Mouse (Mus musculus): Measurements from ENCODE around the gene Gng4. TPM values are rescaled to one million over a fixed set of nuclear protein-coding genes. Genes with fewer than 3 reads are reported as not detected.
"Not testable (repeated sequence)": the region's sequence is repeated elsewhere in the genome, so short reads cannot be mapped to it uniquely, and the experiment has no call there.

Gng4 gene
- polyA plus RNA-seq, 1 experiment from 2014 or later, result 62.3 TPM

GRCm38 (mm10) chr13:13784981-13785783 lies 1.3 kb downstream of the Gng4 start:
- under 1% methylated on average over 30 of the region's 30 CpGs for WGBS
- peak overlapping the region; percentile 68 for H3K9ac ChIP-seq
- H3K27me3 ChIP-seq (replicated peaks), result 0 out of 2 replicates have a peak, but pooled peaks cover 5% of the 10 kb centered on the region
- peak; percentile 25 for ATAC-seq (replicated peaks)
- peak overlapping the region; percentile 40; the same call in 1 of the 2 replicates for H3K27ac ChIP-seq
- no peaks in the 10 kb centered on the region for H3K36me3 ChIP-seq (replicated peaks)
- H3K9me3 ChIP-seq, result no peaks in the 10 kb centered on the region
- peak overlapping the region; percentile 78 for H3K4me3 ChIP-seq
- H3K4me1 ChIP-seq, result peaks cover 26% of the 10 kb centered on the region
- peak overlapping the region; percentile 88 for H3K4me2 ChIP-seq

GRCm38 (mm10) chr13:13786971-13787370 lies 3.1 kb downstream of the Gng4 start:
- ATAC-seq (replicated peaks), result no peak
- no peak overlapping the region for H3K27ac ChIP-seq
- WGBS, result 84% methylated on average over 6 of the region's 6 CpGs
- H3K4me2 ChIP-seq, result no peak overlapping the region
- H3K36me3 ChIP-seq (replicated peaks), result no peaks in the 10 kb centered on the region
- no peaks in the 10 kb centered on the region for H3K9me3 ChIP-seq
- no peak overlapping the region for H3K4me3 ChIP-seq
- H3K27me3 ChIP-seq (replicated peaks), result 0 out of 2 replicates have a peak, but pooled peaks cover 5% of the 10 kb centered on the region
- peaks cover 26% of the 10 kb centered on the region for H3K4me1 ChIP-seq
- no peak overlapping the region for H3K9ac ChIP-seq

- H3K9me3 ChIP-seq, result no peaks in the 10 kb centered on the region
- H3K9ac ChIP-seq, result no peak overlapping the region
- no peak for ATAC-seq (replicated peaks)
- no peak overlapping the region for H3K4me3 ChIP-seq
- H3K36me3 ChIP-seq (replicated peaks), result no peaks in the 10 kb centered on the region
- no peak overlapping the region for H3K27ac ChIP-seq
- 89% methylated on average over 4 of the region's 4 CpGs for WGBS
- peaks cover 26% of the 10 kb centered on the region for H3K4me1 ChIP-seq
- no peak overlapping the region for H3K4me2 ChIP-seq
- H3K27me3 ChIP-seq (replicated peaks), result 0 out of 2 replicates have a peak, but pooled peaks cover 3% of the 10 kb centered on the region
These were observed 4.2 kb downstream of the Gng4 start for GRCm38 (mm10) chr13:13788070-13788469.

- H3K4me2 ChIP-seq, result no peak overlapping the region
- 93% methylated on average over 3 of the region's 3 CpGs for WGBS
- no peak overlapping the region for H3K27ac ChIP-seq
- H3K4me1 ChIP-seq, result no peaks in the 10 kb centered on the region
- H3K9me3 ChIP-seq, result no peaks in the 10 kb centered on the region
- H3K36me3 ChIP-seq (replicated peaks), result no peaks in the 10 kb centered on the region
- no peak overlapping the region for H3K4me3 ChIP-seq
- no peak for ATAC-seq (replicated peaks)
- no peak overlapping the region for H3K9ac ChIP-seq
- no peaks in the 10 kb centered on the region for H3K27me3 ChIP-seq (replicated peaks)
These were observed 8.1 kb downstream of the Gng4 start for GRCm38 (mm10) chr13:13791981-13792380.

GRCm38 (mm10) chr13:13795166-13795832 lies 11.4 kb downstream of the Gng4 start:
- no peak for ATAC-seq (replicated peaks)

GRCm38 (mm10) chr13:13796082-13796481 lies 12.2 kb downstream of the Gng4 start:
- H3K27ac ChIP-seq, result no peak overlapping the region
- no peak overlapping the region for H3K4me3 ChIP-seq
- H3K9me3 ChIP-seq, result no peaks in the 10 kb centered on the region
- no peaks in the 10 kb centered on the region; the same call in 1 of the 2 replicates for H3K4me1 ChIP-seq
- no peak overlapping the region for H3K4me2 ChIP-seq
- H3K27me3 ChIP-seq (replicated peaks), result no peaks in the 10 kb centered on the region
- H3K36me3 ChIP-seq (replicated peaks), result no peaks in the 10 kb centered on the region
- 83% methylated on average over 1 of the region's 1 CpGs for WGBS
- no peak overlapping the region for H3K9ac ChIP-seq
- ATAC-seq (replicated peaks), result no peak

More at GRCm38 (mm10) chr13:13795166-13795832, 11.4 kb downstream of the Gng4 start:
- Histone ChIP-seq H3K4me2 (no peak overlapping the region), H3K27ac (no peak overlapping the region), H3K36me3 (replicated peaks) (no peaks in the 10 kb centered on the region), H3K27me3 (replicated peaks) (no peaks in the 10 kb centered on the region), H3K9ac (no peak overlapping the region), H3K9me3 (no peaks in the 10 kb centered on the region), H3K4me3 (no peak overlapping the region), H3K4me1 (no peaks in the 10 kb centered on the region; the same call in 1 of the 2 replicates)
- 29% methylated on average over 5 of the region's 5 CpGs for WGBS

GRCm38 (mm10) chr13:13797816-13798215 lies 14.0 kb downstream of the Gng4 start:
- not testable (repeated sequence) for H3K27ac ChIP-seq; H3K36me3 ChIP-seq (replicated peaks); H3K4me3 ChIP-seq; H3K9me3 ChIP-seq; H3K4me1 ChIP-seq; H3K4me2 ChIP-seq; H3K9ac ChIP-seq; H3K27me3 ChIP-seq (replicated peaks); ATAC-seq (replicated peaks)
- WGBS, result 92% methylated on average over 12 of the region's 12 CpGs

- Histone ChIP-seq H3K4me1 (no peaks in the 10 kb centered on the region; the same call in 1 of the 2 replicates), H3K27ac (no peak overlapping the region), H3K4me3 (no peak overlapping the region), H3K9me3 (no peaks in the 10 kb centered on the region), H3K27me3 (replicated peaks) (no peaks in the 10 kb centered on the region), H3K36me3 (replicated peaks) (no peaks in the 10 kb centered on the region), H3K9ac (no peak overlapping the region), H3K4me2 (no peak overlapping the region)
- WGBS, result 65% methylated on average over 8 of the region's 8 CpGs
- ATAC-seq (replicated peaks), result peak; percentile 57; the same call in 1 of the 2 replicates
These were observed 14.9 kb downstream of the Gng4 start for GRCm38 (mm10) chr13:13798775-13799174.

- Histone ChIP-seq H3K9me3 (no peaks in the 10 kb centered on the region), H3K4me2 (no peak overlapping the region), H3K4me3 (no peak overlapping the region), H3K27me3 (replicated peaks) (no peaks in the 10 kb centered on the region), H3K9ac (no peak overlapping the region), H3K36me3 (replicated peaks) (no peaks in the 10 kb centered on the region), H3K27ac (no peak overlapping the region), H3K4me1 (0 out of 2 replicates have a peak, but pooled peaks cover 10% of the 10 kb centered on the region)
- peak; percentile 81 for ATAC-seq (replicated peaks)
- WGBS, result 35% methylated on average over 11 of the region's 11 CpGs
These were observed 24.7 kb downstream of the Gng4 start for GRCm38 (mm10) chr13:13808337-13809132.

GRCm38 (mm10) chr13:13810885-13811284 lies 27.0 kb downstream of the Gng4 start:
- no peaks in the 10 kb centered on the region for H3K9me3 ChIP-seq
- WGBS, result 85% methylated on average over 7 of the region's 7 CpGs

GRCm38 (mm10) chr13:13818696-13819095 lies 34.8 kb downstream of the Gng4 start:
- H3K36me3 ChIP-seq (replicated peaks), result no peaks in the 10 kb centered on the region
- no peaks in the 10 kb centered on the region for H3K27me3 ChIP-seq (replicated peaks)
- WGBS, result 85% methylated on average over 3 of the region's 3 CpGs
- H3K4me1 ChIP-seq, result no peaks in the 10 kb centered on the region
- no peak overlapping the region for H3K4me2 ChIP-seq
- H3K9me3 ChIP-seq, result no peaks in the 10 kb centered on the region
- no peak overlapping the region for H3K4me3 ChIP-seq
- no peak overlapping the region for H3K9ac ChIP-seq
- ATAC-seq (replicated peaks), result no peak
- H3K27ac ChIP-seq, result no peak overlapping the region

More at GRCm38 (mm10) chr13:13810885-13811284, 27.0 kb downstream of the Gng4 start:
- no peaks in the 10 kb centered on the region for H3K27me3 ChIP-seq (replicated peaks)
- 0 out of 2 replicates have a peak, but pooled peaks cover 10% of the 10 kb centered on the region for H3K4me1 ChIP-seq
- H3K9ac ChIP-seq, result no peak overlapping the region
- no peak overlapping the region for H3K4me2 ChIP-seq
- H3K4me3 ChIP-seq, result no peak overlapping the region
- H3K36me3 ChIP-seq (replicated peaks), result no peaks in the 10 kb centered on the region
- ATAC-seq (replicated peaks), result no peak
- no peak overlapping the region for H3K27ac ChIP-seq
